Mouse (Mus musculus) intestine, embryonic 15.5 days (tissue): ENCODE results near the gene Gm5447. TPM values are rescaled to one million over a fixed set of nuclear protein-coding genes. Genes with fewer than 3 reads are reported as not detected.

Source experiments
- polyA plus RNA-seq: library from polyadenylated mRNA; unstranded; fragments of >200 nt; fragmentation: Nextera tagmentation; extraction: Ambion mirVana; gene quantifications from 2 replicates; pipeline ENCODE4 v1.2.1, GENCODE M21; 2015

The Gm5447 gene
- polyA plus RNA-seq, 1 experiment from 2014 or later = 0.30 TPM

Other genes with a start within 250 kb of the Gm5447 start
- gene Irf4, start 225.0 kb upstream of the Gm5447 start, polyA plus RNA-seq = 0.11 and 0.18 TPM in 2 replicates
- gene Hus1b, start 26.4 kb upstream of the Gm5447 start, polyA plus RNA-seq = not detected in 2 replicates
- 24.6 and 27.9 TPM in 2 replicates for gene Exoc2, start 111 bp upstream of the Gm5447 start, polyA plus RNA-seq